Mouse (Mus musculus): ENCODE results near the gene Tmc8.

Gene Tmc8

DNA sequence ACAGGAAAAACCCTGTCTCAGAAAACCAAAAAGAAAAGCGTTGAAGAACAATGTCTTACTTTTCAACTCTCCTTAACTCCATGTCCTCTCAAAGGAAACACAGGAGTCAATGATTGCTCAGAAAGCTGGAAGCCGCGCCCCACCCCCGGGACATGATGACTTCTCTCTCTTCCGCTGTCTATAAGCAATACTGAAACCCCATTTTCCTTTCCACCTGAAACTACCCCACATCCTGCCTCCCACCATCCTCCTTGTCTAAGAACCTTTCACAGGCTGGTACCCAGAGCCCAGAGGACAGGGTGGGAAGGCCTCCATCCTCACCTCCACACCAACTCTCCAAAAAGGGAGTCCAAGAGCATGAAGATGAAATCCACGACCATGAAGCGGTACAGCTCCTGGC, 9.5 kb upstream of the Tmc8 start:
- in situ Hi-C loops (cut with MboI, MseI) = no loop called here

DNA sequence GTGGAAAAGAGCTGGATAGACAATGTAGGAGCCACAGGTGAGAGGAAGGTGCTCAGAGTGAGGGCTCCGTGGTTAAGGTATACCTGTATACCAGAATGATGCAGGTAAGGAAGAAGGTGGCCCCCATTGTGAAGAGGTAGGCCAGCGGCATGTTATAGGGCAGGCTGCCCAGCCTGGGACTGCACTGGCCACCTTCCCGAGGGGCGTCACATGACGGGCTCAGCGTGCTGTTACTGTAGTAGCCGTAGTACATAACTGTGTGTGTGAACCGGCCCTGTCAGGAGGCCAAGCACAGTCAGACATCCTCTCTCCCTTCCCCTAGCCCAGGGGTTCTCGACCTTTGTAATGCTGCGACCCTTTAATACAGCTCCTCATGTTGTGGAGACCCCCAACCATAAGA, 7.0 kb upstream of the Tmc8 start:
- in situ Hi-C loops (cut with MboI, MseI) = loop anchor here (25.0 kb wide), 1 partner anchor 1363 kb away; the partner anchor contains the start of gene Rnf157

DNA sequence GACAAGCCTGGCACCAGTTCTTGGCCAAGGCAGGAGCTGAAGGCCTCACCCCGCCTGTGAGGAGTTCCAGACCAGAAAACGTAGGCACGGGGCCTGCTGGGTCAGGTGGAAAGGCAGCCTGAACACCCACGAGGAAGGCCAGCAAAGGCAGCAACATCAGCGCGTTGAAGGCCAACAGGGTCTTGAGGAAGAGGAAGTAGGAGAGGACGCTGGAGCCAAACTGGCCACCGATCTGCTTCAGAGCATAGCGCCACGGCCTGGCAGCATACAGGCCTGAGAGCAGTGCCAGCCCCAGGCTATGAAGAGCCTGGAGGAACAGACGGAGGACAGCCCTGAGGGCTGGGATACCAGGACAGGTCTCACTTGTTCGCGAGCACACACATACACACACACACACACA, 6.3 kb upstream of the Tmc8 start:
- in situ Hi-C loops (cut with MboI, MseI) = loop anchor here (25.0 kb wide), 1 partner anchor 1363 kb away; the partner anchor contains the start of gene Rnf157

DNA sequence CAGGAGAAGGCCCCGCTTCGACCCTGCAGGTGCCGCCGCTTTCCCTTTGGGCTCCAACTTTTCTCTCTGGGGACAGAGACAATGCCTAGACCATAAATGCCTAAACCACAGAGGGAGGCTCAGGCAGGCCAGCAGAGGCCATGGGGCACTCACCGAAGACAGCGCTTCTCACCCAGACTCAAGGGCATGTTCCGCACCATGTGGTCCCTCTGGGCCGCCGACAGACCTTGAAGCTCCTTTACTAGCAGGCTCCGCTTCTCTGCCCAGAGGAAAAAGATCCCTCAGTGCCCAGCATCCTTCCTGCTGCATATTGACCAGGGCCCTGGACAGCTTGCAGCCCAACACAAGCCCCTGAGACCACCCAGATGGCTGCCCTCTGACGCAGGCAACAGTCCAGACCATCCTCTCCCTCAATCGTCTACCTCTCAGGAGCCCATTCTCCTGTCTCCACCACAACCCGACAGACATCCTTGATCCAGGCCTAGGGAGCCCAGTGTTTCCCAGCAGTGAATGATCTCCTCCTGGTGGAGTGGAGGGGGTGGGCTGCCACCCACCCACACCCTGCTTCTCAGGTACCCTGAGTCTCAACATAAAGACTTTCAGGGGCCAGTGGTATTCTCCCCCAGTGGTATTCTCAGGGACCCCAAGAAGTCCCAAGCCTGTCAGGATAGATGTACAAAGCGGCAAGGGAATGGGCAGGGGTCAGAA, 5.6 kb upstream of the Tmc8 start:
- in situ Hi-C loops (cut with MboI, MseI) = loop anchor here (25.0 kb wide), 1 partner anchor 1364 kb away; the partner anchor contains the start of gene Rnf157

DNA sequence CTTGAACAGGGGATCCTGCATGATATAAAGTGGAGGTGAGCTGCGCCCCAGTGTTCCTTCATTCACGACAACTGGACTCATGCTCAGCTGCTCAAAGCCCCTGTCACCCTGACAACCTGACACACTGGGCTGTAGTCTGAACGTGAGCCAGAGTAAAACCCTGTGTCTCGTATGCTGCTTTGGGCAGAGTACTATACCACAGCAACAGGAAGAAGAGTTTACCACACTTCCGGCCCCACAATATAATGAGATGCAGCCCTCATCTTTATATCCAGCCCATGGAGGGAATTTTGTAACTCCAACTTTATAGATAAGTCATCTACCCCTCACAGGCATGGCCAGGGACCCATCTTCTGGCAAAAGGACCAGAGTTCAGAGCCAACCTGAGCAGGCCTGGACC, 4.8 kb upstream of the Tmc8 start:
- in situ Hi-C loops (cut with MboI, MseI) = loop anchor here (25.0 kb wide), 1 partner anchor 1365 kb away; the partner anchor contains the start of gene Rnf157

DNA sequence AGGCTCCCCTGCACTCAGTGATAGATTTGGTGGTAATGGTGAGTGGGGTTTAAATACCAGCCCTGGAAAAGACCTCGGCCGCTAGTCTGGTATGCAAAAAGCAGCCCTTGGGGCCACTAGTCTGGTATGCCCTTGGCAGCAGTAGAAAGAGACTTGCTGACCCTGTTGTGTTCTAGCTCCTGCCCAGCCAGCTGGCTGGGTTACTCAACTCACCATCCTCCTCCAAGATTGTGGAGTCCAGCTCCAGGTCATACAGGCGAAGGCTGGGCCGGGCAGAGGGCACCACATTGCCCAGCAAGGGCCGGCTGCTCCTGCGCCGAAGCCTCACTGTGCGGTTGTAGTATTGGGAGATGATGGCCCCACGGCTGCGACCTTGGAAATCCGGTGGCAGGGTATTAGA, 3.8 kb upstream of the Tmc8 start:
- in situ Hi-C loops (cut with MboI, MseI) = loop anchor here (25.0 kb wide), 1 partner anchor 1366 kb away; the partner anchor contains the start of gene Rnf157

DNA sequence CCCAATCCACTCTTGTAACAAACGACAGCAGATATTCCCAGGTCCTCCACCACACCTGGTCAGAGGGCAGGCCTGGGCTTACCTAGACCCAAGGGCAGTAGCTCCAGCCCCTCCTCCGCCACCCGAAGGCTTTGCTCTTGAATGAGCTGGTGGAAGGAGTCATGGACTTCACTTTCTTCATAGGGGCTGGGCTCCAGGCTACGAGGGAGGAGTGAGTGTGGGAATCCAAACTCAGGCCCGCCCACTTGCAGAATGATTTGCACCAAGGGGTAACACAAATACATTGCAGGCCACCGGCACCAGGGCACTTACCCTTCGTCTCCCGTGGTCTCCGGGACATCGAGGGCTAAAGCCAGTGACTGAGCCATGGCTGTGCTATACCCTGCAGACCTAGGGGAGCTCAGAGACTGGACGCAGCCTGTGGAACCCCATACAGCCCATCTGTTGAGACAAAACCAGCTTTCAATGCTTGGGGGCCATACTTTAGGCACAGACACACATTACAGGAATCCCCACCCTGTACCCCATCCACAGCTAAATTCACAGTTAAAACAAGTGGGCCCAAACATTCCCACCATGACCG, 2.9 kb upstream of the Tmc8 start:
- in situ Hi-C loops (cut with MboI, MseI) = loop anchor here (25.0 kb wide), 1 partner anchor 1367 kb away; the partner anchor contains the start of gene Rnf157

DNA sequence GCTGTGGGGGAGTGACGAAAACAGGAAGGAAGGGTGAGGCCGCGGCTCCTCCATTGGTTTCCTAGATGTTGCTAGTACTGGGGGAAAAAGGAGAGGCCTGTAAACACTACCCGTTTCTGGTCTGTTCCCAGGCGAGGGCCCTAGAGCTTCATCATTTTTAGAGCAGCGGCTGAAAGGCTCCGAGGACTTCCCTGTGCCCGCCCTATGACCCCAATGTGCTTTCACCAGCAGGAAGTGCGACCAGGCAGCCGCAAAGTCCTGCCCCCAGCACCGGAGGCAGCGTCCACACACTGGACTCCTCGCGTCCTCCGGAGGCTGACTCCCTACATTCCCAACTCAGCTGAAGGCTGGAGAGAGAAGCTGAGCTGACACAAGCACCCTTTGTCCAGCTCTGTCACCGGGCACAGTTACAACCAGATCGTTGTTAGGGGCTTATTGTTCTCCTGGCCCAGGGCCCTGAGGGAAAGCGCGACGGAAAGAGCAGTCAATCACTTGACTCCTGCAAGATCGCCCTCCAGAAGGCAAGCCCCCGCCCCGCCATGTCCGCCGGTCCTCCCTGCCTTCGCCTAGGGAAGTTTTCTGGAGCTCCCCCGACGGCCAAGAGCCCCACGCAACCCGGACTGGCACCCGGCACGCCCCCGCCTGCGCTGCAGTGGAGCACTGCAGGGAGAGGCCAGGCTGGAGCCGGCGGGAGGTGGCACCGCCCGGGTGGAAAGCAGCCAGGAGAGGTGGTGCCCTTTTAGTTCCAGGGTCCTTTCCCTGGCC, 2.3 kb upstream of the Tmc8 start:
- in situ Hi-C loops (cut with MboI, MseI) = loop anchor here (25.0 kb wide), 1 partner anchor 1367 kb away; the partner anchor contains the start of gene Rnf157

DNA sequence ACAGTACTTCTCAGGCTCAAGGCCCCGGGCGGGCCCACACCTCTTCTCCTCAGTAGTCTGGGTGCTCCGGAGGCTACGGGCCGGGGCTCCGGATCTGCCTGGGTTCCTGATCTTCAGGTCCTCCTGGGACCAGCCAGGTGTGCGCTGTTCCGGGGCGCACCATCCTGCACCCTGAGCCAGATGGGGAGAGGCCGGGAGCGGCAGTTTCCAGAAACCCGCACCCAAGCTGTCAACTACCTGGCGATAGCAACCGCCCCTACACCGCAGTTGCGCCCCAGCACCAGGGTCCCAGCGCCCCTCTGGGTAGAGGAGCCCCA, 1.7 kb upstream of the Tmc8 start:
- in situ Hi-C loops (cut with MboI, MseI) = loop anchor here (25.0 kb wide), 1 partner anchor 1368 kb away; the partner anchor contains the start of gene Rnf157

DNA sequence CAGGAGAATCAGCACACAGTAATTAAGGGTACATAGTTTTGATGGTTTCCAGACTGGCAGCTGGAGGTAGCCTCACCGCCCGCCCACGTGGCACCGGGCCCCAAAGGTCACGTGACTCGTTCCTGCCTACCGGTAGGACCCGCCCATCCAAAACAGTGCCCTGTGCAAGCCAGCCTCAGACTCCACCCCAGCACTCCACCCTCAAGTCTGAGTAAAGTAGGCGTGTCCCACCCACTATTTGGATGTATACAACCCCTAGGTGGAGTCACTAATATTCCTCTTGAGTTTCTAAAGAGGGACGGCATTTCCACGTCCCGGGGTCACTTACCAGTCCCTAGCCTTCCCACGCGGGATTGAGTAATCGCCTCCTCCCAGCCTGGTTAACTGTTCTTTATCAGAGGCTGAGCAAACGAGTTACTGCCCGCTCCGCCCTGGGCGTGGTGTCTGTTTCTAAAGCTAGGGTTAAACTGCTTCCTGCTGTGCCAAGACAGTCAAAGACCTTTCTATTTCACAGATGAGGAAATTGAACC, 1.2 kb upstream of the Tmc8 start:
- in situ Hi-C loops (cut with MboI, MseI) = loop anchor here (25.0 kb wide), 1 partner anchor 1368 kb away; the partner anchor contains the start of gene Rnf157

DNA sequence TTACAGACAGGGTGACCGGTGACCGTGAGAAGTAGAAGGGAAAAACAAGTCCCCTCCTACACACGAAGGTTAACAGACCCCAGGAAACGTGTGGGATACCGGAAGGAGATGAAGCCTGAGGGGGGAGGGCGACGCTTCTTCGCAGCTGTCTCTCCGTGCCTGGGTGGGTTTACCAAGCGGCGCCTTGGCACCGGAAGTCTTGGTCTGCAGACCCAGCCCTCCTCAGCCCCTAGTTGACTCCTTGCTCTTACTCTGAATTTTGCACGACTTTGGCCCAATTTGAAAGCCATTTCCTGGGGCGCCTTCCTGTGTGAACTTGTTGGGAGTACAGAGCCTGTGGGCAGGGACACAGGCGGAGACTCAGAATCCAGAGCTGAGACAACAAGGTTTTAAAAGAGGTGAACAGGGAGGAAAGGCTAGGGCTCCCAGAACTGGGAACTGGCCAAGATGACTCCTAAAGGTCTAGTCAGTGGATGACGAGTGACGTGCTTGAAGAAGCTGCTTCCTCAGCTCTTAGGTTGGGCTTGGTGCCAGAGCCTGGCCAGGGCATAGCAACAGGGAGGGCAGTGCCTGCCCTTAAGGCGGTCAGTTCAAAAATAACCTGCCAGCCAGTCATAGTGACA, 566 bp upstream of the Tmc8 start:
- in situ Hi-C loops (cut with MboI, MseI) = loop anchor here (25.0 kb wide), 1 partner anchor 1369 kb away; the partner anchor contains the start of gene Rnf157

DNA sequence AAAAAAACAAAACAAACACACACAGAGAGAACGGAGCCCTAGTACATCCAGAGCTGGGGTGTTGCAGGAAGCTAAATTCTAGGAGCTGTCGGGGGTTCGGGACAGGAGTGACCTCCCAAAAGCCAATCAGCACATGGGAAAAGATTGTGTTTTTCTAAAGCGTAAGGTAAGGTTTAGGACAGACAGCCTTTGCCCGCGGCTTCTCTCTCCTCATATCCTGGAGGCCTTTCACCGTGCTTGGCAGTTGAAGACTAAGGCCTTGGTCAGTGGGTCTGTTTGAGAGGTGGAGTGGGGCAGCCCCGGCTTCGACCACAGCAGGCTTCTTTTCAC, 794 bp downstream of the Tmc8 start:
- in situ Hi-C loops (cut with MboI, MseI) = loop anchor here (25.0 kb wide), 1 partner anchor 1370 kb away; the partner anchor contains the start of gene Rnf157

DNA sequence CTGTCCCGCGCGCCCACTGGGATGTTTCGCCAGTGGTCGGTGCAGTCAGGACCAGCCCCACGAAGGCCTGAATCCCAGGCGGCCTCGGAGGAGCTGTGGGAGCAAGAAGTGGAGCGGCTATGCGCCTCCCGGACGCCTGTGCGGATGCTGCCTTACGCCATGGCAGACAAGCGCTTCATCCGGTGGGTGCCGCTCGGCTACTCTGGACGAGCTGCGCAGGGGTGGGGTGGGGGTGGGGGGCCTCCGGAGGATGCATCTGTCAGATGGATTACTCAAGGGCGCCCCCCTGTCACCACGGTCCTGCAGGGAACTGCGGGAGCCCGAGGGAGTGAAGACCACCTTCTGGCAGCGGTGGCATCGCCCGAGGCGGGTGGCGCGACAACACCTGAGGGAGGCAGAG, 1.2 kb downstream of the Tmc8 start:
- in situ Hi-C loops (cut with MboI, MseI) = loop anchor here (25.0 kb wide), 1 partner anchor 1371 kb away; the partner anchor contains the start of gene Rnf157

DNA sequence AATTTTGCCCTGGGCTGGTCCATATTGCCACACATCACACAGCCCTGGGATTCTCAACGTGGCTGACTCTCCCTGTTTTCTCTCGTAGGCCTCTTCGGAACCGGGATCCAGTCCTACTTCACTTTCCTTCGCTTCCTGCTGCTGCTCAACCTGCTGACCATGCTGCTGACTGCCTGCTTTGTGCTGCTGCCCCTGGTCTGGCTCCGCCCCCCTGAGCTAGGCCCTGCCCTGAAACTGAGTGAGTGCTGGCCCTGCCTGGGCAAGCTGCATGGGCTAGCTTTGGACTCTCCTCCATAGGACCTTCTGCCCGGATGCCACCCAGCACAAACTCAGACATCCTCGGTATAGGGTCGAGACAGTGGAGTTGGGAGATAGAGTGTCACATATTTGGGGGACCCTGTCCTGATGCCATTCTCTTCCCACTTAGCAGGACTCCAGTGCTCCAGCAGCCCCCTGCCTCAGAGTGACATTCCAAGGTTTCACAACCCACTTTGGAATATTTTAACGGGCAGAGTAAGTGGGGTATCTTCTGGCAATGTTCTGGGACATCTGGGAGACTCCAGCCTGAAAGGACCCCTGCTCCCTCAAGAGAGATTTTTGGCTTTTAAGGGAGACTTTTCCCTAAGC, 1.9 kb downstream of the Tmc8 start:
- in situ Hi-C loops (cut with MboI, MseI) = loop anchor here (25.0 kb wide), 1 partner anchor 1371 kb away; the partner anchor contains the start of gene Rnf157

DNA sequence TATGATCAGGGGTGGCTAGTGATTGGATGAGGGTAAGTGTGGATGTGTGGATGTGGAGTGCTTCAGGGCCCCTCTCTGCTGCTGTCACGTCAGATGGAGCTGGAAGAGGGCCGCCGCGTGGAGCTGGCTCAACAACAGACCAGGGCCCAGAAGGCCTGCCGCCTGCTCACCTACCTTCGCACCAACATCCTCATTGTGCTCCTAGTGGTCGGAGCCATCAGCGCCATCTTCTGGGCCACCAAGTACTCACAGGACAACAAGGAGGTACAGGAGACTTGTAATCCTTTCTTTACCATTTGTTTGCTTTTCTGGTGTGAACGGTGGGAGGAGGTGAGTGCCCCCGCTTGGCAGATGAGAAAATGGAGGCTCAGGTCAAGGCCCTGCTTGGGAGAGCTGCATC, 4.4 kb downstream of the Tmc8 start:
- in situ Hi-C loops (cut with MboI, MseI) = loop anchor here (25.0 kb wide), 1 partner anchor 1374 kb away; the partner anchor contains the start of gene Rnf157

DNA sequence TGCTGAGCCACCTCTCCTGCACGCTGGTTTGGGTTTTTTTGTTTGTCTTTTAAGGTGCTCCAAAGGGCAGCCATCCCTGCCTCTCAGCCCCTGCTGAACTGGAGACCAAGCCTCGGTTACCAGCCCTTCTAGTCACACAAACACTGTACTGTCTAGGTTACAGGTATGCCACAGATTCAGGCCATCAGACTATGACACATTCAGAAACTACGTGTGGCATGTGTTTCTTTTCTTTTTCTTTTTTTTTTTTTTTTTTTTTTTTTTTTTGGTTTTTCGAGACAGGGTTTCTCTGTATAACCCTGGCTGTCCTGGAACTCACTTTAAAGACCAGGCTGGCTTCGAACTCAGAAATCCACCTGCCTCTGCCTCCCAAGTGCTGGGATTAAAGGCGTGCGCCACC, 6.6 kb downstream of the Tmc8 start:
- in situ Hi-C loops (cut with MboI, MseI) = loop anchor here (25.0 kb wide), 1 partner anchor 1376 kb away; the partner anchor contains the start of gene Rnf157

DNA sequence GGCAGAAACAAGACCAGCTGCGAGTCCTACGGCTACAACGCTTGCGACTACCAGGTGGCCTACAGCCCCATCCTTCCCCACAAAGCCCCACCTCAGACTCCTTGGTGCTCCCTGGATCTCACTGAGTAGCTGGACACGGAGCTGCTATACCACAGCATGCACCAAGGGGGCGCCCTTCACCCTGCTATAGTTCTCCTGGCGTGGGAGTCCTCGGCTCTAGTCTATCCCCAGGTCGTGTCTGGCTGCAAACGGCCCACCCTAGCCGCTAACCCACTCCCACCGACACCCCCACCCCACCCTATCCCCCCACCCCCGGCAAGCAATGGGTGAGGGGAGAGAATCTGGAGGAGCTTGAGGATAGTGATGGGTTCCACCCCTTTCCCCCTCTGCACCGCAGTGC, 8.4 kb downstream of the Tmc8 start:
- in situ Hi-C loops (cut with MboI, MseI) = loop anchor here (25.0 kb wide), 1 partner anchor 1378 kb away; the partner anchor contains the start of gene Rnf157

DNA sequence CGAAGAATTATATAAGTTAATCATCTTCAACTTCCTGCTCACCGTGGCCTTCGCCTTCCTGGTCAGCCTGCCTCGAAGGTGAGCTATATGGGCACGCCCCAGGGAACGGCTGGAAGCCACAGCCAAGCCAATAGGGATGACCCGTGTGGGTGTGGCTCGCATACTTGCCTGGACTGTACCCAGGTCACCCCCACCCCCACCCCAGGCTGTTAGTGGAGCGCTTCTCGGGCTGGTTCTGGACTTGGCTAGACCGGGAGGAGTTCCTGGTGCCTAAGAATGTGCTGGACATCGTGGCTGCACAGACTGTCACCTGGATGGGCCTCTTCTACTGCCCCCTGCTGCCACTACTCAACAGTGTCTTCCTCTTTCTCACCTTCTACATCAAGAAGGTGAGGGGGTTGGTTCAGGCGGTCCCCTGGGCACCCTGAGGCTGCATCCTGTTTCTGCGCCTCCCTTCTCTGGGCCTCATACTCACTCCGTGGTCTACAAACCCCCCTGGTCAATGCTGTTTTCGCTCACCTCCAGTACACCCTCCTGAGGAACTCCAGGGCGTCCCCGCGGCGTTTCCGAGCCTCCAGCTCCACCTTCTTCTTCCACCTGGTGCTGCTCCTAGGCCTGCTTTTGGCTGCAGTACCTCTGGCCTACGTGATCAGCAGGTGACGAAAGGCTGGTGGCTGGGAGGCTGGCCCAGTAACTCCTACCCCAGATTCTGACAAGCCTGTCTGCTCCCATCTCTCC, 9.0 kb downstream of the Tmc8 start:
- in situ Hi-C loops (cut with MboI, MseI) = loop anchor here (25.0 kb wide), 1 partner anchor 1379 kb away; the partner anchor contains the start of gene Rnf157

DNA sequence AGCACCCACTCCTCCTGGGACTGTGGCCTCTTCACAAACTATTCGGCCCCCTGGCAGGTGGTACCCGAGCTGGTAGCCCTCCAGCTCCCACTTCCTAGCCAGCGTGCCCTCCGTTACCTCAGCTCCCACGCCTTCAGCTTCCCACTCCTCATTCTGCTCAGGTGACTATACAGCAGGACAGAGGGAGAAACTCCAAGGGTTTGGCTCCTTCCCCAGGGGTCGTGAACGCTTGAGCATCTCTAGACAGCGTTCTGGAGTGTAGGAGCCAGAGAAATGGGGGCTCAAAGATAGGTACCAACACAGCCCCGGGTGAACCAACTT, 9.5 kb downstream of the Tmc8 start:
- in situ Hi-C loops (cut with MboI, MseI) = loop anchor here (25.0 kb wide), 1 partner anchor 1379 kb away; the partner anchor contains the start of gene Rnf157

All from regulatory T cell (primary cell).